Mouse (Mus musculus) hindlimb bud, embryonic 11.5 days (tissue): Measurements from ENCODE around the gene Fam214a.
"Not testable (repeated sequence)": the region's sequence is repeated elsewhere in the genome, so short reads cannot be mapped to it uniquely, and the experiment has no call there.

Experiments
- DNase-seq: peaks from one replicate; pipeline ENCODE4 v3.0.0-alpha.2; 2012; ENCODE audit warnings: low read depth, low spot score; ENCODE audit errors: extremely low spot score

The Fam214a gene

GRCm38 (mm10) chr9:74979371-74979770 lies 26.7 kb downstream of the Fam214a start:
- DNase-seq: no peak

GRCm38 (mm10) chr9:74979866-74980265 lies 27.2 kb downstream of the Fam214a start:
- DNase-seq: no peak

GRCm38 (mm10) chr9:74981663-74982111 lies 29.0 kb downstream of the Fam214a start:
- DNase-seq: no peak

- DNase-seq: no peak
Measured at GRCm38 (mm10) chr9:74982193-74982592, 29.5 kb downstream of the Fam214a start.

GRCm38 (mm10) chr9:74982722-74983121 lies 30.0 kb downstream of the Fam214a start:
- not testable (repeated sequence) for DNase-seq

GRCm38 (mm10) chr9:74985173-74985715 lies 32.6 kb downstream of the Fam214a start:
- no peak for DNase-seq

GRCm38 (mm10) chr9:74985770-74986169 lies 33.1 kb downstream of the Fam214a start:
- no peak for DNase-seq

DNA sequence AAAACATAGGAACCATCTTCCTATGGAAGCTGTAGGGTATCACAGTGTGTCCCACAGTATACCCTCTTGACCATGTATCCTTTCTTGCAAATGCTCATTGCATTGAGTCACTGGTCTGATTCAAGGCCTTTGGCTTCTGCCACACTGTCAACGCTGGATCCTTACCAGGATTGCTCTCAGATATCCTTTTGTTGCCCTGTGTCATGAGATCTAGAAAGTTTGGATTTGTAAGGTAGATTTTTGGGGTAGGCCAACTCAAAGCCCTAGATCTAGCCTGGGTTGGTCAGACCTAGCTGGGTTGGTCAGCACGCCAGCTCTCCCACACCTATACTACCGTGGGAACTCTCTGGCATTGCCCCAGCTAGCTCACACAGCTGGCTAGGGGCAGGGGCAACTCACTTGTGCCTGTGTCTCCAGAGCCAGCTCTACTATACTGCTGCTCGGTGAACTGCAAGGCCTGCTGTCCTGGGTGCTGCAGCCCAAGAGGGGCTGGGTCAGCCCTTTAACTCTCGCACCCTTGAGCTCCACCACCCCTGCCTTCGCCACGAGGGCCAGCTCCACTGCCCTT lies 36.3 kb downstream of the Fam214a start:
- no peak for DNase-seq

DNA sequence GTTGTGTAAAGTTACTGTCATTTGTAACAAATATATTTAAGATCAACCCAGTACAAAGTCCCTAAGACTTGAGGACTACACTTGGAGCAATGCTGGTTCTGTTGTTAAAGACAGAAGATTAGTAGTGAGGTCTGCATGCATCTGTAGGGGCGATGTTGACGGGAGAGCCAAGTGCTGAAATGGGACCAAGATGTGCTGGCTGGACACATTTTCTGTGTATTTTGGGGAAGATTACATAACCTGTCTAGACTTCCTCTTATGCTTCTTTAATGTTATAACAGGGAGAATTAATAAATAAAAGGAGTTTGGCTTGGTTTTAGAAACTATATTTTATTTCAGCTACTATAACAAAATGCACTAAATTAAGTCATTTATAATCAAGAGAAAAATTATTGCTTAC lies 37.3 kb downstream of the Fam214a start:
- DNase-seq: no peak

DNA sequence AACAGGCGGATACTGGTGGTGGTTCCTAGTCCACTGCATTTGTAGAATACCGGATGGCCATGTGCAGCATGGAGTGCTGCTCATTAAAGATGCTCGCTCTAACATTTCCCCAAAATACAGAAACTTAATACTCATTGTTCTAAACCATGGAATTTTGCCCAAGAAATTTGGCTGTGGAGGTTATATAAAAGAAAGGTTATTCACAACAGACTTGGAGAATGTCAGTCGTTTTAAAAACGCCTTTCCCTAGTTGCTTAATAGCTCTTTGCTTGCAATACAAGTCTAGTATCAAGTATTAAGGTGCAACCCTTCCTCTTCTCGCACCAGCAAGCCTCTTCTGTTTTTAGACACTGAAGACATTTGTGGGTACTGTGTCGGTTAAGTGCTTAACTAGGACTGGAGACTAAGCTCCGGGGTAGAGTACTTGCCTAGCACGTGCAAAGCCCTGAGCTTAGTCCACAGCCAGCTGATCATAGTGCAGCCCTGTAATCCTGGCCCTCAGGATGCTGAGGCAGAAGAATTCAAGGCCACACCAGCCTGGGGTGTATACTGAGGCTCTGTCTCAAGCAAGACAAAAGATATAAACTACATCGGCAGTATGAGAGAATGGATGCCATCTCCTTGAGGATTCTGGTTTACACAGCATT lies 42.0 kb downstream of the Fam214a start:
- DNase-seq: no peak

DNA sequence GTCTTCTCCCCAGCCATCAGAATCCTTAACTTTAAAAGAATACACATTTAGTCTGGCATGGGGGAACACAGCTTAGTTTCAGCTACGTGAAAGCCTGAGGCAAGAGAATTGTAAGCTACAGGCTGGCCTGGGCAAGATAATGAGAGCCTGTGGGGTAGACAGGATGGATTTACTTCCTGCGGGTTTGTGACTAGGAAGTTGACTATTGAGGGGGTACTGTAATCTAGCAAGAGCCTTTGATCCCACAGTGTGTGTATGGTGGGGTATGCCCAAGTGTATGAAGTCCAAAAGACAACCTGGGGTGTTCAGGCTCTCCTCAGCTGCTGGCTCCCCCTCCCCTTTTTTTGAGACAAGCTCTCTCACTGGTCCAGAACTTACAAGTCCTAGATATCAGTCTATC lies 43.7 kb downstream of the Fam214a start:
- no peak for DNase-seq

GRCm38 (mm10) chr9:74997976-74998375 lies 45.3 kb downstream of the Fam214a start:
- DNase-seq: no peak

DNA sequence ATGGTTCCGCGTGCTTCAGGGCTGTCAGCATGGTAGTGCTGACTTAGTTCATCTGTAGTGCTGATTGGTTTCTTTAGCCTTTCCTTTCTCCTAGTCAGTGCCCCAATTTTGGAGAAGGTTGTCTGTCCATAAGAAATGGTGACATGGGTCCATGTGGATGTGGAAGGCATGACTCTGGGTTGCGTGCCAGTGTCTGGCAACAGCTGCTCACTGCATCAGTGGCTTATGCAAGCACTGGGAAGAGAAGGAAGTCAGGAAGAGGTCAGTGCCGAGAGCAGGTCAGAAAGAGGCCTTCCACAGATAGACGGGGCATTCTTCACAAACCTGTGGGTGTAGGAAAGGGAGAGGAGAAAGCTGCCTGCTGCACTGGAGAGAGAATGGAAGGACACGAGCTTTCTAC lies 48.3 kb downstream of the Fam214a start:
- DNase-seq: no peak

DNA sequence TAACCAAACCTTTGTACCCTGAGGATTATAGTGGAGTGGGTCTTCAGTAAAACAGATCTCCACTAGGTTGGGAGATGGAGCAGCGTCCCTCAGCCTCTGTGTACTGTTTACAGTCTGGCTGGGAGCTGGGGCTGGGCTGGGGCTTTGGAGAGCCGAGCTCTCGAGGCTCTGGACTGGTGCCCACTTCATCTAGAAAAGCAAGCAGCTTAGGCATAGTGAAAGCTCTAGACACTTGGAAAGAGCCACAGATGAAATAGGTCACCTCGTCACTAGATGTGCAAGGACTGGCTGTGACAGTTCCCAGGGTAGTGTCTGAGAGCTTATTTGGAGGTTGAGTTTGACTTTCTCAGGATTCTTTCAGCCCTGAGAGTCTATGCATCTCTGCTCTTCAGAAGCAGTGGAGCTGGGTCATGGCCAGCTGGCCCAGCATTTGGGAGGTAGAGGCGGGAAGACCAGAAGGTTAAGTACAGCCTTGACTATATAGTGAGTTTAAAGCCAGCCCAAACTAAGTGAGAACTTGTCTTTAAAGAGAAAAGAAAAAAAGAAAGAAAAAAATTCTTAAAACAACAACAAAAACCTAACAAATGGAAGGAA lies 49.0 kb downstream of the Fam214a start:
- DNase-seq: no peak

- DNase-seq: no peak
Measured at GRCm38 (mm10) chr9:75002262-75002661, 49.6 kb downstream of the Fam214a start.

- DNase-seq: no peak
Measured at GRCm38 (mm10) chr9:75004203-75004602, 51.5 kb downstream of the Fam214a start.

- DNase-seq: peak; percentile 24
Measured at GRCm38 (mm10) chr9:75016591-75016990, 63.9 kb downstream of the Fam214a start.

DNA sequence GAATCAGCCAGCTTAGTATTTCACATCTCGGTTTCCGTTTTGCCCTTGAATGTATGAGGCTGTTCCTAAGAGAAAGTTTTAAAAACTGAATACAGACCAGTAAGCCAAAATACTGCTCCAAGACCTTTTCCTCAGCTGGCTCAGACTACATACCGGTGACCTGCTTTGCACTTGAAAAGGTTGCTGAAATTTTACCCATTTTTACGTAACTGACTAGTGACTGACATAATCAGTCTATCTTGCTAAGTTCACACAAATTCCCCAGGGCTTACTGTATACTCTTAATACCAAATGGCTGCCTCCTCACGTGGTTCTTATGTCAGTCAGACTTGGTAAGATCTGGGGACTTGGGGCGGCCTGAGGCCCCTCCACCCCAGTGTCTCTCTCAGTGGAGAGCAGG lies 66.5 kb downstream of the Fam214a start:
- no peak for DNase-seq

- DNase-seq: no peak
Measured at GRCm38 (mm10) chr9:75019592-75019991, 66.9 kb downstream of the Fam214a start.

- no peak for DNase-seq
Measured at GRCm38 (mm10) chr9:75020561-75020960, 67.9 kb downstream of the Fam214a start.

- DNase-seq: no peak
Measured at GRCm38 (mm10) chr9:75022546-75022945, 69.9 kb downstream of the Fam214a start.
